Mouse (Mus musculus): ENCODE measurements around the gene Src. TPM values are rescaled to one million over a fixed set of nuclear protein-coding genes. Genes with fewer than 3 reads are reported as not detected.

The Src gene
- polyA plus RNA-seq, 1 experiment from 2014 or later, result 26.5 TPM

- no peak for ATAC-seq
- Histone ChIP-seq H3K9ac (ENCODE audit: low read depth, low read length) (no peak overlapping the region; the same call in 1 of the 2 replicates), H3K36me3 (ENCODE audit: control insufficient read depth, insufficient read depth, low read length) (0 out of 2 replicates have a peak, but pooled peaks cover 3% of the 10 kb centered on the region), H3K4me3 (ENCODE audit: low read length) (no peak overlapping the region), H3K4me1 (ENCODE audit: control insufficient read depth, insufficient read depth, low read depth, low read length) (peaks cover 74% of the 10 kb centered on the region), H3K27ac (ENCODE audit: low read depth, low read length) (peak overlapping the region; percentile 48), H3K4me2 (ENCODE audit: low read length) (no peak overlapping the region), H3K27me3 (replicated peaks; ENCODE audit: control insufficient read depth, insufficient read depth, low read length) (no peaks in the 10 kb centered on the region), H3K9me3 (ENCODE audit: control insufficient read depth, low read length) (no peaks in the 10 kb centered on the region)
- WGBS, result 91% methylated on average over 13 of the region's 13 CpGs
Observed at GRCm38 (mm10) chr2:157428351-157429139, 10.3 kb downstream of the Src start.

- no peaks in the 10 kb centered on the region for H3K9me3 ChIP-seq (ENCODE audit: control insufficient read depth, low read length)
- WGBS, result 79% methylated on average over 7 of the region's 7 CpGs
- H3K36me3 ChIP-seq (ENCODE audit: control insufficient read depth, insufficient read depth, low read length), result 0 out of 2 replicates have a peak, but pooled peaks cover 3% of the 10 kb centered on the region
- ATAC-seq, result no peak
- no peak overlapping the region for H3K27ac ChIP-seq (ENCODE audit: low read depth, low read length)
- peak overlapping the region; percentile 15; the same call in 1 of the 2 replicates for H3K9ac ChIP-seq (ENCODE audit: low read depth, low read length)
- H3K4me2 ChIP-seq (ENCODE audit: low read length), result no peak overlapping the region
- H3K4me1 ChIP-seq (ENCODE audit: control insufficient read depth, insufficient read depth, low read depth, low read length), result peaks cover 82% of the 10 kb centered on the region
- no peak overlapping the region for H3K4me3 ChIP-seq (ENCODE audit: low read length)
- no peaks in the 10 kb centered on the region for H3K27me3 ChIP-seq (replicated peaks; ENCODE audit: control insufficient read depth, insufficient read depth, low read length)
Observed at GRCm38 (mm10) chr2:157429735-157430134, 11.5 kb downstream of the Src start.

DNA sequence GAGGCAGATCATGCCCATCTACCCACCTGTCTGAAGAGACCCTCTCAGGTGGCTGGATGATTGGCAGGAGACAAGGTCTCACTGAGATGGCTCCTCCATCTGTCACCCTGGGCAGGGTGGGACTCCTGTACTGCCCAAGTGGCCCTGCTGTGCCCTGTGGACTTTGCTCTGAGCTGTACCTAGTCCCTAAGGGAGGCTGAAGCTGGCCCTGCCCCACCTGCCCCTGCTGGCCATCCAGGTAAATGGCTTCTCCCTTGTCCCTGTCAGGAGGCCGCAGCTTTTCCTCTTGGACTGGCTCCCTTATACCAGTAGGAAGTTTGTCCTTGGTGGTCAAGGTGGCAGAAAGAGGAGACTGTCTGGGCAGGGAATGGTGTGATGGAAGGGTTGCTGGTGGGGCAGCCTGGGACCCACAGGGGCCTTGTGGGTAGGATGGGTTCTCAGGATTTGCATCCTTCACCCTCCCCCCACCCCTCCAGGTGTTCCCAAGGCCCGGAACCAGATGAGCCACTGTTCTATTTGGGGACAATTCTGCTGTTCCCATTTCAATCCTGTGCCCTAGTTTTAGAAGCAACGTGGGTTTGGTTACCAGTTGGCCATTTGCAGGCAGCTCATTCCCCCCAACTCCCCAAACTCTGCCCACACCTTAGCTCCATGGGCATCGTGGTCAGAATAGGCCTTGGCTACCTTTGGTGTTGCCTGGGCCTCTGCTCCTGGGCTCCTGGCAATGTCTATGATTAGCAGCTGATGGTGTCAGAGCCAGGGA lies 12.6 kb downstream of the Src start:
- no peak overlapping the region for H3K27ac ChIP-seq (ENCODE audit: low read depth, low read length)
- peaks cover 72% of the 10 kb centered on the region for H3K4me1 ChIP-seq (ENCODE audit: control insufficient read depth, insufficient read depth, low read depth, low read length)
- no peak for ATAC-seq
- H3K4me2 ChIP-seq (ENCODE audit: low read length), result no peak overlapping the region
- 83% methylated on average over 4 of the region's 4 CpGs for WGBS
- 0 out of 2 replicates have a peak, but pooled peaks cover 3% of the 10 kb centered on the region for H3K36me3 ChIP-seq (ENCODE audit: control insufficient read depth, insufficient read depth, low read length)
- no peak overlapping the region for H3K4me3 ChIP-seq (ENCODE audit: low read length)
- no peaks in the 10 kb centered on the region for H3K27me3 ChIP-seq (replicated peaks; ENCODE audit: control insufficient read depth, insufficient read depth, low read length)
- H3K9ac ChIP-seq (ENCODE audit: low read depth, low read length), result no peak overlapping the region
- H3K9me3 ChIP-seq (ENCODE audit: control insufficient read depth, low read length), result no peaks in the 10 kb centered on the region

- H3K36me3 ChIP-seq (ENCODE audit: control insufficient read depth, insufficient read depth, low read length), result 0 out of 2 replicates have a peak, but pooled peaks cover 3% of the 10 kb centered on the region
- no peak overlapping the region for H3K4me3 ChIP-seq (ENCODE audit: low read length)
- peak overlapping the region; percentile 18; the same call in 1 of the 2 replicates for H3K9ac ChIP-seq (ENCODE audit: low read depth, low read length)
- WGBS, result 63% methylated on average over 5 of the region's 5 CpGs
- ATAC-seq, result no peak
- no peaks in the 10 kb centered on the region for H3K27me3 ChIP-seq (replicated peaks; ENCODE audit: control insufficient read depth, insufficient read depth, low read length)
- H3K4me2 ChIP-seq (ENCODE audit: low read length), result no peak overlapping the region
- H3K27ac ChIP-seq (ENCODE audit: low read depth, low read length), result peak overlapping the region; percentile 52; the same call in 1 of the 2 replicates
- peaks cover 64% of the 10 kb centered on the region for H3K4me1 ChIP-seq (ENCODE audit: control insufficient read depth, insufficient read depth, low read depth, low read length)
- no peaks in the 10 kb centered on the region for H3K9me3 ChIP-seq (ENCODE audit: control insufficient read depth, low read length)
Observed at GRCm38 (mm10) chr2:157431912-157432311, 13.7 kb downstream of the Src start.

GRCm38 (mm10) chr2:157432476-157432875 lies 14.2 kb downstream of the Src start:
- Histone ChIP-seq H3K36me3 (ENCODE audit: control insufficient read depth, insufficient read depth, low read length) (0 out of 2 replicates have a peak, but pooled peaks cover 3% of the 10 kb centered on the region), H3K27ac (ENCODE audit: low read depth, low read length) (peak overlapping the region; percentile 5), H3K27me3 (replicated peaks; ENCODE audit: control insufficient read depth, insufficient read depth, low read length) (no peaks in the 10 kb centered on the region), H3K4me2 (ENCODE audit: low read length) (no peak overlapping the region), H3K4me1 (ENCODE audit: control insufficient read depth, insufficient read depth, low read depth, low read length) (peaks cover 60% of the 10 kb centered on the region), H3K9ac (ENCODE audit: low read depth, low read length) (no peak overlapping the region), H3K4me3 (ENCODE audit: low read length) (no peak overlapping the region), H3K9me3 (ENCODE audit: control insufficient read depth, low read length) (no peaks in the 10 kb centered on the region)
- 47% methylated on average over 9 of the region's 9 CpGs for WGBS
- peak; percentile 65 for ATAC-seq

DNA sequence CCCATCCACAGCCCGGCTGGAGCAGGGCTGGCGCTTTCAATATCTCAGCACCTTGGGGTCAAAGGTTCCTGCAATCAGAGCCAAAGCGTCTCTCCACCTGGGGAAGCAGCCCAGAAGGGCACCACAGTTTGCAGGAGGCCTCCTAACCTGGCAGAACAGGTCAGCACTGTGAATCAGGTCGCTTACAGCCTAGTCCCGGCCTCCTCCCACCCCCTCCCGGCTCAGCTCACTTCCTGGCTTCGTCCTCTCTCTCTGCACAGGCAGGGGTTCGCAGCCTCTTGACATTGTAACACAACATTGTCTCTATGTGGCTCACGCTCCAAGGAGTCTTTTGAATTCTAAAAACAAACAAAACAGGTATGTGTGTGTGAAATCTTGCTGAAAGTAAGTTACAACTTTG lies 15.8 kb downstream of the Src start:
- ATAC-seq, result no peak
- H3K4me2 ChIP-seq (ENCODE audit: low read length), result no peak overlapping the region
- no peaks in the 10 kb centered on the region for H3K27me3 ChIP-seq (replicated peaks; ENCODE audit: control insufficient read depth, insufficient read depth, low read length)
- H3K9me3 ChIP-seq (ENCODE audit: control insufficient read depth, low read length), result no peaks in the 10 kb centered on the region
- WGBS, result 43% methylated on average over 9 of the region's 9 CpGs
- no peak overlapping the region for H3K4me3 ChIP-seq (ENCODE audit: low read length)
- no peak overlapping the region; the same call in 1 of the 2 replicates for H3K9ac ChIP-seq (ENCODE audit: low read depth, low read length)
- H3K4me1 ChIP-seq (ENCODE audit: control insufficient read depth, insufficient read depth, low read depth, low read length), result peaks cover 47% of the 10 kb centered on the region
- H3K27ac ChIP-seq (ENCODE audit: low read depth, low read length), result peak overlapping the region; percentile 69
- 0 out of 2 replicates have a peak, but pooled peaks cover 3% of the 10 kb centered on the region for H3K36me3 ChIP-seq (ENCODE audit: control insufficient read depth, insufficient read depth, low read length)

DNA sequence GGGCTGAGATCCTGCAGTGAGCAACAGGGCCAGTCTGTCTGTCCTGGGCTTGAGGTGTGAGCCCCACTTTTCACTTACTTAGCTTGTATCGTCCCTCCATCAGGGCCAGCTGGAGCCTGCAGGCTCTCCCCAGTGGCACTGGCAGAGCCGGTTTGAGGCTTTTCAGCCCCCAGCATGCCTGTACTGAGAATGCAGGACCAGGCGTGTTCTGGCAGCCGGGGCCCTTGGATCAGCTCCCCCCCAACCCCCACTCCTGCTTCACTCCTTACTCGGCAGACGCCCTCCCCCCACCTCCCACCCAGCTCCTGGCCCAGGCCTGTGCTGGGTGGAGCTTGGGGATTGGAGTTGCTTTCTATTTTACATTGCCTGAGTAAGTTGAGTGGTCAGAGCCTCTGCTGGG lies 16.3 kb downstream of the Src start:
- H3K9ac ChIP-seq (ENCODE audit: low read depth, low read length), result peak overlapping the region; percentile 11
- peak overlapping the region; percentile 69 for H3K27ac ChIP-seq (ENCODE audit: low read depth, low read length)
- H3K36me3 ChIP-seq (ENCODE audit: control insufficient read depth, insufficient read depth, low read length), result 0 out of 2 replicates have a peak, but pooled peaks cover 3% of the 10 kb centered on the region
- H3K4me1 ChIP-seq (ENCODE audit: control insufficient read depth, insufficient read depth, low read depth, low read length), result peaks cover 45% of the 10 kb centered on the region
- H3K9me3 ChIP-seq (ENCODE audit: control insufficient read depth, low read length), result no peaks in the 10 kb centered on the region
- H3K27me3 ChIP-seq (replicated peaks; ENCODE audit: control insufficient read depth, insufficient read depth, low read length), result no peaks in the 10 kb centered on the region
- ATAC-seq, result peak; percentile 58
- 17% methylated on average over 6 of the region's 6 CpGs for WGBS
- no peak overlapping the region for H3K4me3 ChIP-seq (ENCODE audit: low read length)
- no peak overlapping the region for H3K4me2 ChIP-seq (ENCODE audit: low read length)

- no peaks in the 10 kb centered on the region for H3K27me3 ChIP-seq (replicated peaks; ENCODE audit: control insufficient read depth, insufficient read depth, low read length)
- H3K36me3 ChIP-seq (ENCODE audit: control insufficient read depth, insufficient read depth, low read length), result peaks cover 8% of the 10 kb centered on the region
- H3K9me3 ChIP-seq (ENCODE audit: control insufficient read depth, low read length), result no peaks in the 10 kb centered on the region
- H3K9ac ChIP-seq (ENCODE audit: low read depth, low read length), result no peak overlapping the region
- H3K4me1 ChIP-seq (ENCODE audit: control insufficient read depth, insufficient read depth, low read depth, low read length), result peaks cover 31% of the 10 kb centered on the region
- WGBS, result 83% methylated on average over 11 of the region's 11 CpGs
- H3K4me3 ChIP-seq (ENCODE audit: low read length), result no peak overlapping the region
- H3K4me2 ChIP-seq (ENCODE audit: low read length), result no peak overlapping the region
- no peak for ATAC-seq
- H3K27ac ChIP-seq (ENCODE audit: low read depth, low read length), result no peak overlapping the region
Observed at GRCm38 (mm10) chr2:157436496-157436895, 18.3 kb downstream of the Src start.

DNA sequence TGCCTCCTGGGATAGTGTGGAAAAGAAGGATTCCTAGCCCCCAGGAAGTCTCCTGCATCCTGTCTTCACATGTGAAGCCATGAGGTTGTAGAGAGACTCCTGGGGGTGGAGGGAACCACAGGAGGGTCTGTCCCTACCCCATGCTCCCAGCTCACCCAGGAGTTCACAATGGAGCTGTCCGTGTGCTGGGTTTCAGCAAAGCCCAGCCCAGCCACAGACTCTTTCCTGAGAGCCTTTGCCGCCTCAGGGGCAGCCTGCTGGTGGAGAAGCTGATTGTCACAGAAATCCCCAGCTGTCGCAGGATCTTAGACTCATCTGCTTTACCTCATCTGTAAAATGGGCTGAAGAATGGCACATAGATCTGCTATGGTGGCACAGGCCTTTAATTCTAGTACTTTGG lies 18.9 kb downstream of the Src start:
- no peak for ATAC-seq
- H3K4me3 ChIP-seq (ENCODE audit: low read length), result no peak overlapping the region
- H3K9ac ChIP-seq (ENCODE audit: low read depth, low read length), result no peak overlapping the region
- no peak overlapping the region for H3K4me2 ChIP-seq (ENCODE audit: low read length)
- no peak overlapping the region for H3K27ac ChIP-seq (ENCODE audit: low read depth, low read length)
- no peaks in the 10 kb centered on the region for H3K9me3 ChIP-seq (ENCODE audit: control insufficient read depth, low read length)
- H3K36me3 ChIP-seq (ENCODE audit: control insufficient read depth, insufficient read depth, low read length), result peaks cover 13% of the 10 kb centered on the region
- WGBS, result 91% methylated on average over 3 of the region's 3 CpGs
- H3K4me1 ChIP-seq (ENCODE audit: control insufficient read depth, insufficient read depth, low read depth, low read length), result peaks cover 24% of the 10 kb centered on the region
- no peaks in the 10 kb centered on the region for H3K27me3 ChIP-seq (replicated peaks; ENCODE audit: control insufficient read depth, insufficient read depth, low read length)

Measured in hindbrain, embryonic 16.5 days (tissue).